Mouse (Mus musculus): Measurements from ENCODE around the gene Gsg1l2. TPM values are rescaled to one million over a fixed set of nuclear protein-coding genes. Genes with fewer than 3 reads are reported as not detected.

The Gsg1l2 gene
- polyA plus RNA-seq, 1 experiment from 2014 or later: 0.26 TPM

DNA sequence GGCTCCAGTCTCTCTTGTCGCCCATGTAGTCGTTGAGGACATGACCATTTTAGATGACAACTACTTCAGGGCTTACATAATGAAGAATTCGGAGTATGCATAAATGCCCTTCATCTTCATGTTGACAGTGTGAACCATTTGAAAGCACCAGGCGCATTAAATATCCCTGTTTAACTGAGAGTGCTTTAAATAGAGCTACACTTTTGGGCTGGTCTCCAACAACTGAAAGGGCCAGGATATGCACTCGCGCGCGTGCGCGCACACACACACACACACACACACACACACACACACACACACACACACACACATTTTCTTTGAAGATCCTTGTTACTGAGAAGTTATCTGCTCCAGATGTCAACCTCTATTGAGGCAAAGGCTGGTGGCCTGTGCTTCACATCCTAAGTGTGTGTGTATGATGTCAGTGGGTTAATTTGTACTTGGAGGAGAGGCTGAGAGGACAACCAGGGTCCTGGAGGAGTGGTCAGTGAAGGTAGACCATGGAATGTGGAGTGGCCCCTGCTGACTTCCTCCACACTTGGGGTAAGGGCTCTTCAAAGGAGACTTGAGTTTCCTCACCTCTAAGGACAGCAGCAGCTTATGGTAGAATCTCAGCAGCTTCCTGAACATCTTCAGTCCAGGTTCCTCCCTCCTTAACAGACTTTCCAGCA, 61.1 kb downstream of the Gsg1l2 start:
- H3K36me3 ChIP-seq (ENCODE audit: control insufficient read depth, insufficient read depth, low read length): no peaks in the 10 kb centered on the region
- H3K27ac ChIP-seq (ENCODE audit: low read depth, low read length): no peak overlapping the region
- WGBS: 95% methylated on average over 10 of the region's 10 CpGs
- H3K9ac ChIP-seq (ENCODE audit: low read depth, low read length): no peak overlapping the region
- no peaks in the 10 kb centered on the region for H3K4me1 ChIP-seq (ENCODE audit: control insufficient read depth, insufficient read depth, low read depth, low read length)
- no peak overlapping the region for H3K4me2 ChIP-seq (ENCODE audit: low read length)
- no peaks in the 10 kb centered on the region for H3K9me3 ChIP-seq (ENCODE audit: control insufficient read depth, low read length)
- no peak for ATAC-seq
- H3K4me3 ChIP-seq (ENCODE audit: low read length): no peak overlapping the region
- no peaks in the 10 kb centered on the region for H3K27me3 ChIP-seq (replicated peaks; ENCODE audit: control insufficient read depth, insufficient read depth, low read length)

Other genes starting within 250 kb of the Gsg1l2 start
- gene Rcvrn, start 79.3 kb upstream of the Gsg1l2 start, polyA plus RNA-seq (2015; fragmentation: Nextera tagmentation; extraction: Ambion mirVana): not detected in 2 replicates
- gene Glp2r, start 3.5 kb upstream of the Gsg1l2 start, polyA plus RNA-seq (2015; fragmentation: Nextera tagmentation; extraction: Ambion mirVana): 0.02 and 0.05 TPM in 2 replicates
- gene Dhrs7c, start 23.6 kb downstream of the Gsg1l2 start, polyA plus RNA-seq (2015; fragmentation: Nextera tagmentation; extraction: Ambion mirVana): 0.82 TPM in 1 of 2 replicates, not detected in the other
- gene Usp43, start 147.5 kb downstream of the Gsg1l2 start, polyA plus RNA-seq (2015; fragmentation: Nextera tagmentation; extraction: Ambion mirVana): 0.64 TPM in 2 replicates
- 6.4 and 7.1 TPM in 2 replicates for gene Cfap52, start 191.0 kb downstream of the Gsg1l2 start, polyA plus RNA-seq (2015; fragmentation: Nextera tagmentation; extraction: Ambion mirVana)
- gene Stx8, start 191.6 kb downstream of the Gsg1l2 start, polyA plus RNA-seq (2015; fragmentation: Nextera tagmentation; extraction: Ambion mirVana): 60.1 and 61.6 TPM in 2 replicates